Mouse (Mus musculus): ENCODE measurements at regions not wholly inside any gene's neighbourhood (a gene's known extent, or its start where the extent isn't known, plus 50 kb on each side); places are given as distances from the start of the nearest gene placed in this dataset.

DNA sequence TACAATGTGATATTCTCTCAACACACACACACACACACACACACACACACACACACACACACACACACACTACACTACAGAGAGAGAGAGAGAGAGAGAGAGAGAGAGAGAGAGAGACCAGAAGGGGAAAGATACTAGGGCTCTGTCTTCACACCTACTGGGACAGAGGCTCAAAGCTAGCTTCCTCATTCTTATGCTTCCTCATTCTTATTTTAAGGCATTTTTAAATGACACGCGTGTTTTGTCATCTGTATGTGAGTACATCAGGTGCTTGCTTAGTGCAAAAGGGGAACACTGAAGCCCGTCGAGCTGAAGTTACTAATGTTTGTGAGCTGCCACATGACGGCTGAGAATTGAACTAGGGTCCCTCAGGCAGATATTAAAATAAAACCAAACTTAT is 769.5 kb downstream of the Adgrl2 start:
- no peaks in the 10 kb centered on the region for H3K4me1 ChIP-seq (replicated peaks; ENCODE audit: control insufficient read depth, insufficient read depth, low read length)
- no peak overlapping the region for H3K4me2 ChIP-seq (replicated peaks; ENCODE audit: low read depth, low read length)
- ATAC-seq (ENCODE audit: low FRiP score) (no peak), DNase-seq (ENCODE audit: low spot score) (no peak)
- WGBS: 86% methylated on average over 5 of the region's 5 CpGs
- H3K27me3 ChIP-seq (ENCODE audit: control insufficient read depth, insufficient read depth, low read length): no peaks in the 10 kb centered on the region
- H3K9me3 ChIP-seq (ENCODE audit: control insufficient read depth, low read length): no peaks in the 10 kb centered on the region
- no peak overlapping the region for H3K4me3 ChIP-seq (ENCODE audit: low read depth, low read length)
- no peaks in the 10 kb centered on the region for H3K36me3 ChIP-seq (ENCODE audit: control insufficient read depth, insufficient read depth, low read length)
- H3K9ac ChIP-seq (ENCODE audit: low read depth, low read length): no peak overlapping the region
- no peak overlapping the region for H3K27ac ChIP-seq (ENCODE audit: low read depth, low read length)

DNA sequence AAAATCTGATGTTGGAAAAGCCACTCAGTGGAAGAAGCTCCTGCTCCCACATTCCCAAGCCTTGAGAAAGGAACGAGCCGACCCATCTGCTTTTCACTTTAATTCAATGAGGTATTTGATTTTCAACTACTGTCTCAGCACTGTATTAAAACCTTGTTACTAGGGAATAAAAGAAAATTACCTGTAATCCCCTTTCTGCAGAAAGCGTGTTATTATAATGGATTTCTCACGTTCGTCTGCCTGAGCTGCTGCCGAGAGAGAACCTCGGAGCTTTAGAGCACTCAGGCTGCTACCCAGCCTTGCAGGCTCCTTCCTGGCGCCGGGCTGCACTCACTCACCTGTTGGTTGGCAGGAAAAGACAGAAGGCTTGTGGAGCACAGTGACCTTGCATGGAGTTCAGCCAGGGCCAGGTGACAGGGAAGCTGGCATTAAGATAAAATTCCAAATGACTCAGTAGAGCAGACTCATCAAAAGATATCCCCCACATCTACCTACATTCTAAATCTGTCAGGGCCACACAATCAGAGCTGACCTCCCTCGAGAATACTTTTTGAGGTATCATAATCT is 770.2 kb downstream of the Adgrl2 start:
- no peaks in the 10 kb centered on the region for H3K36me3 ChIP-seq (ENCODE audit: control insufficient read depth, insufficient read depth, low read length)
- no peaks in the 10 kb centered on the region for H3K4me1 ChIP-seq (replicated peaks; ENCODE audit: control insufficient read depth, insufficient read depth, low read length)
- no peak overlapping the region for H3K4me3 ChIP-seq (ENCODE audit: low read depth, low read length)
- DNase-seq (ENCODE audit: low spot score) (no peak), ATAC-seq (ENCODE audit: low FRiP score) (no peak)
- no peak overlapping the region for H3K4me2 ChIP-seq (replicated peaks; ENCODE audit: low read depth, low read length)
- H3K27me3 ChIP-seq (ENCODE audit: control insufficient read depth, insufficient read depth, low read length): no peaks in the 10 kb centered on the region
- no peak overlapping the region for H3K27ac ChIP-seq (ENCODE audit: low read depth, low read length)
- H3K9me3 ChIP-seq (ENCODE audit: control insufficient read depth, low read length): no peaks in the 10 kb centered on the region
- WGBS: 78% methylated on average over 10 of the region's 10 CpGs
- no peak overlapping the region for H3K9ac ChIP-seq (ENCODE audit: low read depth, low read length)

DNA sequence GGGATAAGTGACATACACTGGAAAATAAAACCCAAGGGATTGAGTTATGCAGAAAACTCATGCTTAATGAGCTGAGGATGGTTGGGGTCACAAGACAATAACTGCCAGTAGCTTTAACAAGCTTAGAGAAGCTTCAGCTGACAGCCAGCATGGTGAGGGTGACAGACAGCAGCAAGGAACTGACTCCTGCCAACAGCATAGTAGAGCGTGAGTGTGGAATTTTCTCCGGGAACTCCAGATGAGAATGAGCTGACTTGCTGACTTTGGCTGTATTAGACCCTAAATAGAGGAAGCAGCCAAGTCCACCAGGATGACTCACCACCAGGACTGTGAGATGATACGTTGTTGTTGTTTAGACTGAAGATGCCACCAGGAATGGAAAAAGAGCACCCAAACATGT is 788.2 kb downstream of the Adgrl2 start:
- Histone ChIP-seq H3K9me3 (ENCODE audit: control insufficient read depth, low read length) (no peaks in the 10 kb centered on the region), H3K36me3 (ENCODE audit: control insufficient read depth, insufficient read depth, low read length) (no peaks in the 10 kb centered on the region), H3K4me2 (replicated peaks; ENCODE audit: low read depth, low read length) (no peak overlapping the region), H3K4me3 (ENCODE audit: low read depth, low read length) (no peak overlapping the region), H3K27me3 (ENCODE audit: control insufficient read depth, insufficient read depth, low read length) (no peaks in the 10 kb centered on the region), H3K4me1 (replicated peaks; ENCODE audit: control insufficient read depth, insufficient read depth, low read length) (no peaks in the 10 kb centered on the region), H3K9ac (ENCODE audit: low read depth, low read length) (no peak overlapping the region), H3K27ac (ENCODE audit: low read depth, low read length) (no peak overlapping the region)
- 90% methylated on average over 3 of the region's 3 CpGs for WGBS
- ATAC-seq (ENCODE audit: low FRiP score): no peak
- no peak for DNase-seq (ENCODE audit: low spot score)

DNA sequence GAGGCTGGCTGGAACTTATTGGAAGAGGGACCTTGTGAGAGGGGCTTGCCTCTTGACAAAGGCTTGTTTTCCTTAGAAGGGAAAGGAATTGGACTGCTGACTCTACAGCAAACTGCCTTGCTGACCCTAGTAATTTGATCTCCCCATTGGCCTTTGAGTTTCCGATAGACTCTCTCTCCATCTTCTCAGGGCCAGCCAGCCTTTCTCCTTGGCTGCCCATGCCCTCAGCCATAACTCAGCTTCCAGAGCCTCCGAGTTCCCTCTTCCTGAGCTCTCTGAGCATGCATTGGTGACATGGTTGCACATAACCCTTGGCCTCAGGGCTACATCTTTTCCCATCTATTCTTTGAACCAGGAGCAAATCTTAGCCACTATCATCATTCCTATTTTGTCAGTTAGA is 803.7 kb downstream of the Adgrl2 start:
- Histone ChIP-seq H3K9ac (ENCODE audit: low read depth, low read length) (no peak overlapping the region), H3K36me3 (ENCODE audit: control insufficient read depth, insufficient read depth, low read length) (no peaks in the 10 kb centered on the region), H3K4me3 (ENCODE audit: low read depth, low read length) (no peak overlapping the region), H3K9me3 (ENCODE audit: control insufficient read depth, low read length) (no peaks in the 10 kb centered on the region), H3K27me3 (ENCODE audit: control insufficient read depth, insufficient read depth, low read length) (no peaks in the 10 kb centered on the region), H3K27ac (ENCODE audit: low read depth, low read length) (no peak overlapping the region), H3K4me2 (replicated peaks; ENCODE audit: low read depth, low read length) (no peak overlapping the region), H3K4me1 (replicated peaks; ENCODE audit: control insufficient read depth, insufficient read depth, low read length) (no peaks in the 10 kb centered on the region)
- WGBS: 45% methylated on average over 2 of the region's 2 CpGs
- no peak for DNase-seq (ENCODE audit: low spot score)
- ATAC-seq (ENCODE audit: low FRiP score): no peak

DNA sequence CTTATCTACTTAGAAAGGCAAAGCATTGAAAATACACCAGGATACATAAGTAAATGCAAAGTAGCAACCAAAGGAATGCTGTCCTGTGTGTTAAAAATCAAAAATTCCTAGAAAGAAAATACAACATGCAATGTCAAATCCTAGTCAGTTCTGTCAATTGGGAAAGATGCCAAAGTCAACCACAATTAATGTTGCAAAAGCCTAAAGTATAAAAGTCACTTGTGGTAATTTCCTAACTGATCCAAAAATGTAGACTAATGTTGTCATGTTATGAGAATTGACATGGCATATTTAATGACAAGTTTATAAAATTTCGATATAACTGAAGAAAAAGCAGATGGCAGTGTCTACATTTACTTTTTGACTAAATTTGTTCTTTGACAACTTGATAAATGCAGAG is 822.8 kb downstream of the Adgrl2 start:
- Histone ChIP-seq H3K9me3 (ENCODE audit: control insufficient read depth, low read length) (no peaks in the 10 kb centered on the region), H3K27ac (ENCODE audit: low read depth, low read length) (no peak overlapping the region), H3K27me3 (ENCODE audit: control insufficient read depth, insufficient read depth, low read length) (no peaks in the 10 kb centered on the region), H3K4me2 (replicated peaks; ENCODE audit: low read depth, low read length) (no peak overlapping the region), H3K4me1 (replicated peaks; ENCODE audit: control insufficient read depth, insufficient read depth, low read length) (no peaks in the 10 kb centered on the region), H3K9ac (ENCODE audit: low read depth, low read length) (no peak overlapping the region), H3K4me3 (ENCODE audit: low read depth, low read length) (no peak overlapping the region), H3K36me3 (ENCODE audit: control insufficient read depth, insufficient read depth, low read length) (no peaks in the 10 kb centered on the region)
- 88% methylated on average over 1 of the region's 1 CpGs for WGBS
- DNase-seq (ENCODE audit: low spot score): no peak
- no peak for ATAC-seq (ENCODE audit: low FRiP score)

DNA sequence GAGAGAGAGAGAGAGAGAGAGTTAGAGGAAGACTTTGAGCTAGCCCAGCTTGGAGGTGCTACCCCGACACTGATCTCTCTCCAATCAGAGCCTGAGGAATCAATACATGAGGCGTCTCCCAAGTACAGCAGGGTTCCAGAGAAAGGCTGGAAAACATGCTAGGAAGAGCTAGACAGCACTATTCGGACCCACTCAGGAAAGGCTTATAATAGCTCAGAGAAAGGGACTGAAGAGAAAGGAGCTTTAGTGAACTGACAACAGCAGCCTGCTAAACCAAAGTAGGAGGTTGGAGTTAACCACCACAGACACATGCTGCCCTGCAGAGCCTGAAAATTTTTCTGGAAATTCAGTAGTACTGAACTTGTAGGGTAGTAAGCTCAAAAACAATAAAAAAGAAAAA is 831.3 kb downstream of the Adgrl2 start:
- no peak overlapping the region for H3K4me3 ChIP-seq (ENCODE audit: low read depth, low read length)
- no peaks in the 10 kb centered on the region for H3K27me3 ChIP-seq (ENCODE audit: control insufficient read depth, insufficient read depth, low read length)
- H3K4me2 ChIP-seq (replicated peaks; ENCODE audit: low read depth, low read length): no peak overlapping the region
- no peak for DNase-seq (ENCODE audit: low spot score)
- H3K9ac ChIP-seq (ENCODE audit: low read depth, low read length): no peak overlapping the region
- no peaks in the 10 kb centered on the region for H3K4me1 ChIP-seq (replicated peaks; ENCODE audit: control insufficient read depth, insufficient read depth, low read length)
- ATAC-seq (ENCODE audit: low FRiP score): no peak
- H3K9me3 ChIP-seq (ENCODE audit: control insufficient read depth, low read length): no peaks in the 10 kb centered on the region
- no peaks in the 10 kb centered on the region for H3K36me3 ChIP-seq (ENCODE audit: control insufficient read depth, insufficient read depth, low read length)
- H3K27ac ChIP-seq (ENCODE audit: low read depth, low read length): no peak overlapping the region
- WGBS: 76% methylated on average over 3 of the region's 3 CpGs

DNA sequence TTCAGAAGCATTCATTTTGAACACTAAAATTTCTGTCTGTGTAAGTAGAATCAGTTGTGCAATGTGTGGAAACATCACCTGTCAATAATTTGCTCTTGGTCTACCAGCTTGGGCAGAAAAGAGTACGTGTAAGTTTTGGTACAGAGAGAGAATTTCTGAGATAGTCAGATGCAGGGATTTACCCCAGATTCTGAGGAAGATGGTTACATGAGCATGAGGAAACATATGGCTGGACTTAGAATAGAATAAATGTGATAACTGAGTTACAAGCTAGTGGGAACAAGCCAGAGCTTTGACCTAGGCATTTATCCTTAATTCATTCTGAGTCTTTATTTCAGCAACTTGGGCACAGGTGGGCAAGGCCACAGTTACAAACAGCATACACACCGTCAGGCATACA is 831.8 kb downstream of the Adgrl2 start:
- no peak overlapping the region for H3K9ac ChIP-seq (ENCODE audit: low read depth, low read length)
- no peak for ATAC-seq (ENCODE audit: low FRiP score)
- H3K36me3 ChIP-seq (ENCODE audit: control insufficient read depth, insufficient read depth, low read length): no peaks in the 10 kb centered on the region
- no peak overlapping the region for H3K4me3 ChIP-seq (ENCODE audit: low read depth, low read length)
- 87% methylated on average over 2 of the region's 2 CpGs for WGBS
- H3K4me2 ChIP-seq (replicated peaks; ENCODE audit: low read depth, low read length): no peak overlapping the region
- DNase-seq (ENCODE audit: low spot score): no peak
- no peaks in the 10 kb centered on the region for H3K4me1 ChIP-seq (replicated peaks; ENCODE audit: control insufficient read depth, insufficient read depth, low read length)
- no peaks in the 10 kb centered on the region for H3K27me3 ChIP-seq (ENCODE audit: control insufficient read depth, insufficient read depth, low read length)
- H3K27ac ChIP-seq (ENCODE audit: low read depth, low read length): no peak overlapping the region
- no peaks in the 10 kb centered on the region for H3K9me3 ChIP-seq (ENCODE audit: control insufficient read depth, low read length)

DNA sequence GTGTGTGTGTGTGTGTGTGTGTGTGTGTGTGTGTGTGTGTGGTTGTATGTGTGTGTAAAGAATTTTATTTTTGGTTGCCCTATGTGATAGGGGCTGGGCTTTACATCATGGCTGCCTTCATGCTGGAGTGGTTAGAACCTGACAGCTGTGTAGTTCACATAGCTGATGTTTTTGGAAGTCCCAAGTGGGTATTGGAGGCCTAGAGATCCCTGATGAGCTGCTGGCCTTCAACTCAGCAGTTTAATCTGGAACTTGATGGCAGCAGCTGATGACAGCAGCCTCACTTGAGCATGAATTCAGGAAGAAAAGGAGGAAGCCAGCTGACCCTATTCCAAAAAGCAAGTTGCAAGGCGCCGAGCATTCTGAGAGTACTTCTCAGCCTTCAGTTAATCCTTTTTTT is 846.6 kb downstream of the Adgrl2 start:
- DNase-seq (ENCODE audit: low spot score) (no peak), ATAC-seq (ENCODE audit: low FRiP score) (no peak)
- Histone ChIP-seq H3K9me3 (ENCODE audit: control insufficient read depth, low read length) (no peaks in the 10 kb centered on the region), H3K4me1 (replicated peaks; ENCODE audit: control insufficient read depth, insufficient read depth, low read length) (no peaks in the 10 kb centered on the region), H3K4me3 (ENCODE audit: low read depth, low read length) (no peak overlapping the region), H3K27me3 (ENCODE audit: control insufficient read depth, insufficient read depth, low read length) (no peaks in the 10 kb centered on the region), H3K36me3 (ENCODE audit: control insufficient read depth, insufficient read depth, low read length) (no peaks in the 10 kb centered on the region), H3K4me2 (replicated peaks; ENCODE audit: low read depth, low read length) (no peak overlapping the region), H3K27ac (ENCODE audit: low read depth, low read length) (no peak overlapping the region), H3K9ac (ENCODE audit: low read depth, low read length) (no peak overlapping the region)
- 82% methylated on average over 2 of the region's 2 CpGs for WGBS

DNA sequence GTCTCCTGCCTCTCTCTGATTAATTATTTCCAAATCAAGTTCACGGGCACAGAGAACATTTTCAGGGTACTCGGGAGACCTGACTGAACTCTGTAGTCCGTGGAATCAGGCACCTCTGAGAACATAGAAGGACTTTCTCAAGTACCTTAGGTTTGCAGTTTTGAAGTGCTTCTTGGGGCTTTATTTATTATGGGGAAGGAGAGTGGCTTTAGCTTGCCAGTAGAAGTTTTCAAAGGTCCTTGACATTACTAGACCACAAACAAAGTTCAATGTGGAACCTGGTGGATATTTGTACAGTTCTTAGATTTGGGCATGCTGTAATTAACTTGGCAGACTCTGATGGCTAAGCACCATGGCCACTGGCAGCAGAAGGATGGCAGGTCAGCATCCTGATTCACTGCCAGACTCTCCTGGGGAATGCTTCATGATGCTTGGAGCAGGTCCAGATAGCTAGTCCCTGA is 853.5 kb downstream of the Adgrl2 start:
- Histone ChIP-seq H3K27ac (ENCODE audit: low read depth, low read length) (no peak overlapping the region), H3K4me2 (replicated peaks; ENCODE audit: low read depth, low read length) (no peak overlapping the region), H3K36me3 (ENCODE audit: control insufficient read depth, insufficient read depth, low read length) (no peaks in the 10 kb centered on the region), H3K9ac (ENCODE audit: low read depth, low read length) (no peak overlapping the region), H3K27me3 (ENCODE audit: control insufficient read depth, insufficient read depth, low read length) (no peaks in the 10 kb centered on the region), H3K4me3 (ENCODE audit: low read depth, low read length) (no peak overlapping the region), H3K4me1 (replicated peaks; ENCODE audit: control insufficient read depth, insufficient read depth, low read length) (no peaks in the 10 kb centered on the region), H3K9me3 (ENCODE audit: control insufficient read depth, low read length) (no peaks in the 10 kb centered on the region)
- ATAC-seq (ENCODE audit: low FRiP score) (no peak), DNase-seq (ENCODE audit: low spot score) (no peak)
- 88% methylated on average over 3 of the region's 3 CpGs for WGBS

Data from hindbrain, embryonic 11.5 days (tissue).